Mouse (Mus musculus) thymus, adult 2 months (tissue): Measurements from ENCODE around the gene Zfp775.

Experiments used
- CTCF ChIP-seq: fragments of 200-500 bp; IDR thresholded peaks from 2 replicates; pipeline ENCODE4 v1.5.1; 2012; ENCODE audit warnings: mild to moderate bottlenecking, control low read depth, low read length, moderate library complexity, borderline replicate concordance; ENCODE audit not compliant: control insufficient read depth, poor library complexity, insufficient read depth; ENCODE audit errors: extremely low read depth
- POLR2A ChIP-seq: fragments of 200-500 bp; IDR thresholded peaks from 2 replicates; pipeline ENCODE4 v1.6.1; 2012; ENCODE audit warnings: mild to moderate bottlenecking, low read length, control low read depth, moderate library complexity; ENCODE audit not compliant: control insufficient read depth, poor library complexity, insufficient read depth; ENCODE audit errors: extremely low read depth

- TF ChIP-seq CTCF: no peak
- no peak for TF ChIP-seq POLR2A
These were observed 62.9 kb downstream of the Zfp775 start for GRCm38 (mm10) chr6:48664750-48665149.
